Mouse (Mus musculus) left cerebral cortex, postnatal 36 days (tissue): ENCODE data around the gene Zbtb25. TPM values are rescaled to one million over a fixed set of nuclear protein-coding genes. Genes with fewer than 3 reads are reported as not detected.

ENCODE experiments used
- DNase-seq, 2 experiments: peaks; one replicate each; pipeline ENCODE4 v3.0.0; 2021 to 2022; ENCODE audit warnings: low spot score in 2 of 2, mixed read lengths in 1 of 2
- intact Hi-C: fragments of 180-260 bp; cut with DNase I; formaldehyde crosslinking; loops from one replicate; pipeline ENCODE4 v1.15.1; 2025
- total RNA-seq, 2 experiments: library from RNA; stranded (reverse); gene quantifications; 2 replicates each; pipeline ENCODE4 v1.2.3; 2021

The Zbtb25 gene
- 10 to 100 TPM; 17.8 to 19.6 TPM for total RNA-seq

GRCm38 (mm10) chr12:76369206-76369977 lies at the start of gene Zbtb25:
Gene Zbtb25 (minus strand): TSS chr12:76369602.
- peak; percentile 88 to 97 for DNase-seq
- intact Hi-C loops = loop anchor here (2.0 to 10.0 kb wide), 2 partner anchors 95 to 345 kb away; partner anchors contain the start of gene Sptb

- no peak for DNase-seq
- intact Hi-C loops = no loop called here
Measured at GRCm38 (mm10) chr12:76418346-76418745, 48.9 kb upstream of the Zbtb25 start.

DNA sequence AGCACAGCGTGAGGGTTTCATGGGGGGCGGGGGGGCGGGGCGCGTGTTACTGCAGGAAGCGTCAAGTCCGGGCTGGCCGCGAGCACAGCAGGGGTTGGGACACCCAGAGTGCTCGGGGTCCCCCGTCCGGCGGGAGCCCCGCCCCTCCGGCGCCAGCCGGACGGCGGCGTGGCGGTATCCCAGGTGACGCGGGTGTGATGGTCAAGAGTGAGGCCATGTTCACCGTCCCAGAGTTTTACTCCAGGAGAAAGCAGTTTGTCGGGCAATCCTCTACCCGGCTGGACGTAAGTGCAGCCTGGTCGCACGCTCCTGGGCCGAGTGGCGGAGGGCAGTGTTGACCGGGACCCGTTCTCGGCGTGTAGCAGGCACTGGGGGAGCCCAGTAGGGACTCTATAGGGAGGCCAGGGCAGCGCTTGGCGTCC lies 48.0 kb upstream of the Zbtb25 start, which contains the start of gene Ppp1r36:
TSS of gene Ppp1r36 (plus strand) at position 106 of the 422 bp plus-strand sequence.
- intact Hi-C loops = no loop called here
- no peak for DNase-seq

DNA sequence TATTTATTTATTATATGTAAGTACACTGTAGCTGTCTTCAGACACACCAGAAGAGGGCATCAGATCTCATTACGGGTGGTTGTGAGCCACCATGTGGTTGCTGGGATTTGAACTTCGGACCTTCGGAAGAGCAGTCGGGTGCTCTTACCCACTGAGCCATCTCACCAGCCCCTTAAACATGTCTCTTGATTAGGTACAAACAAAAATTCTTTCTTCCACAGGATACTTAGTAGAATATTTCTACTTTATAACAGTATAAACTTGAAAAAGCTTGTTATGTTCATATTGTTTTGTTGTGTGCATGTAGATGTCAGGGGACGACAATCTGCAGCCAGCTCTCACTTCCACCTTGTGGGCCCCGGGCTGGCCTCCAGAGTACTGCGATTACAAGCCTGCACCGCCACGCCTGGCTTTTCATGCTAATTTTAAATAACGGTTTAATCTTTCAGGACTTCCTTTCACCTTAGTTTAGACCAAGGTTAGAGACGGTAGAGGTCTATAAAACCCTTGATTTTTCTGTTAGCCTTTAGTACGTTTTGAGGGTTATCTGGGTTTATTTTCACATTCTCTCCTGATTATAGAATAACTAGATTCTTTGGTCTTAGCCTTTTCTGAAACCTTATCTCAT lies 46.1 kb upstream of the Zbtb25 start:
- DNase-seq = no peak
- intact Hi-C loops = no loop called here

- no peak for DNase-seq
- intact Hi-C loops = no loop called here
Measured at GRCm38 (mm10) chr12:76409166-76409565, 39.8 kb upstream of the Zbtb25 start.

DNA sequence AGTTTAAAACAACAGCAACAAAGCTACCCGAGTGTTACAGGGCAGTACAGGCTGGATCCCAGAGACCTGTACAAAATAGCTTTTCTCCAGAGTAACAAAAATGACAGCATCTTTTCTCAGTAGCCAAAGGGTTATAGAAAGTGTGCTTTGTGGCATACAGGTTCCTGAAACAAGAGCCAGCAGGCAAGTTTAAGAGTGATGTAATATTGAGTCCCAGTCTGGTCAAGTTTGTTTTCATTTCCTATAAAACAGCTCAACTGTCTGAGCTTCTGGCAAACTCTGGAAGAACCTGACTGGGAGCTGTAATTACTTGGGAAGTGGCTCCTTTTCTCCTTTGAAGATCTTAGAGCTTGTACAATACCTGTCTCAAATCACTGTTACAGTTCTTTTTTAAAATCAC lies 37.8 kb upstream of the Zbtb25 start:
- DNase-seq = no peak
- intact Hi-C loops = no loop called here

GRCm38 (mm10) chr12:76405971-76406370 lies 36.6 kb upstream of the Zbtb25 start:
- intact Hi-C loops = loop anchor here (2.0 kb wide), 1 partner anchor 67 kb away; no protein-coding TSS in a partner anchor

DNA sequence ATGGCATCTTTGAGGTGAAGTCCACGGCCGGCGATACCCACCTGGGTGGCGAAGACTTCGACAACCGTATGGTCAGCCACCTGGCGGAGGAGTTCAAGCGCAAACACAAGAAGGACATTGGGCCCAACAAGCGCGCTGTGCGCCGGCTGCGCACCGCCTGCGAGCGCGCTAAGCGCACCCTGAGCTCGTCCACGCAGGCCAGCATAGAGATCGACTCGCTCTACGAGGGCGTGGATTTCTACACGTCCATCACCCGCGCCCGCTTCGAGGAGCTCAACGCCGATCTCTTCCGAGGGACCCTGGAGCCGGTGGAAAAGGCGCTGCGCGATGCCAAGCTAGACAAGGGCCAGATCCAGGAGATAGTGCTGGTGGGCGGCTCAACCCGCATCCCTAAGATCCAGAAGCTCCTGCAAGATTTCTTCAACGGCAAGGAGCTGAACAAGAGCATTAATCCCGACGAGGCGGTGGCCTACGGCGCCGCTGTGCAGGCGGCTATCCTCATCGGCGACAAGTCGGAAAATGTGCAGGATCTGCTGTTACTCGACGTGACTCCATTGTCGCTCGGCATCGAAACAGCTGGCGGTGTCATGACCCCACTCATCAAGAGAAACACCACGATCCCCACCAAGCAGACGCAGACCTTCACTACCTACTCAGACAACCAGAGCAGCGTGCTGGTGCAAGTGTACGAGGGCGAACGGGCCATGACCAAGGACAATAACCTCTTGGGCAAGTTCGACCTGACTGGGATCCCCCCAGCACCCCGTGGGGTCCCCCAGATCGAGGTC lies 36.0 kb upstream of the Zbtb25 start:
- peak; percentile 26 to 48 for DNase-seq
- intact Hi-C loops = loop anchor here (2.0 kb wide), 1 partner anchor 67 kb away; no protein-coding TSS in a partner anchor

More at GRCm38 (mm10) chr12:76405971-76406370, 36.6 kb upstream of the Zbtb25 start:
- DNase-seq = no peak

- intact Hi-C loops = loop anchor here (2.0 kb wide), 1 partner anchor 68 kb away; no protein-coding TSS in a partner anchor
- peak; percentile 9 to 10 for DNase-seq
Measured at GRCm38 (mm10) chr12:76404836-76405182, 35.4 kb upstream of the Zbtb25 start.

DNA sequence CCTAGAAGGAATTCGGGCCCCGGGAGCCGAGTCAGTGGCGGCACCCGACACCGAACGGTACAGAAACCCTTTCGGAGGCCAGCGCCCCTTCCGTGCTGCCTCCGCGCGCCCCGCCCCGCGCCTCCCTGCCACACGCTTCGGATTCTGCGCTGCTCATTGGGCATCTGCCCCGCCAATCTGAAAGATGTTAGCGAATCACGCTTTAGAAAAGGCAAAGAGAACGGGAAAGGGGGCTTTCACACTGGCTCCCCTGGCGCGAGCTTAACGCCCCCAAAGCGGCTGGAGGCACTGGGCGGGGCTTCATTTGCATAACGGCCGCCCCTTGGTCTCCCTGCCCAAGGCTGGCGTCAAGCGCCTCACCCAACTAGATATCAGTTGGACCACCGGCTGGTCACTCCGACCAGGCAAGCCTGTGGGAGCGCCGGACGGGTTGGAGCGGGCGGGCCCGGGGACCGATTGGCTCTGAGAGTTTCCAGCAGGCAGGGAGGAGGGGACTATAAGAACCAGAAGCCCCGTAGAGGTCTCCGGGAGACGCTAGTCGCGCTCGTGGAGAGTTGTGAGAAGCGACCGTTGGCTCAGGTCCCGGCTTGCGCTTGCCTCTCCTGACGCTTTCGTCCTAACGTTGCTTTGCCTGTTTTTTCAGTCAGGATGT lies 34.6 kb upstream of the Zbtb25 start, which contains the start of gene Hspa2:
TSS of gene Hspa2 (plus strand) at position 291 of the 652 bp plus-strand sequence.
- peak; percentile 100 for DNase-seq
- intact Hi-C loops = loop anchor here (1.0 to 2.0 kb wide), 3 partner anchors 34 to 69 kb away; partner anchors contain the start of gene Zbtb1

- DNase-seq = no peak
- intact Hi-C loops = loop anchor here (1.0 to 2.0 kb wide), 2 partner anchors 33 to 62 kb away; partner anchors contain the start of gene Zbtb1
Measured at GRCm38 (mm10) chr12:76402991-76403885, 33.8 kb upstream of the Zbtb25 start.

GRCm38 (mm10) chr12:76401674-76402073 lies 32.3 kb upstream of the Zbtb25 start:
- intact Hi-C loops = loop anchor here (2.0 kb wide), 1 partner anchor 63 kb away; no protein-coding TSS in a partner anchor
- DNase-seq = no peak

DNA sequence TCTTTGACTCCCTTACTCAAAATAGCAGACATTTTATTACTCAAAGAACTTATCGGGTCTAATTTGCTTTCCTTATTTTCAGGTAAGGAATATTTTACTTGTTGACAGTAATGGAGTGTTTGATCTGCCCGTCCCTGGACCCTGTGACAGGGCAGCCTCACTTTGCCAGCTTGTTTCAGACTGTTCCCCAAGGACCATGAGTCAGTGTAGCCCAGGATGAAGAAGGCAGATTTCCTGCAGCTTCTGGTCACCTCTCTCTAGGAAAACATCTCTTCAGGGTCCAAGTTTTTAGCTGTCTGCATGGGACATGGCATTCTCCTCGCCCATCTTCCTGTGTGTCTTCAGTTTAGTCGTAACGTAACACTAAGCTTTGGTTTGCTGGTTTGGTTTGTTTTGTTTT lies 27.9 kb upstream of the Zbtb25 start:
- intact Hi-C loops = no loop called here

DNA sequence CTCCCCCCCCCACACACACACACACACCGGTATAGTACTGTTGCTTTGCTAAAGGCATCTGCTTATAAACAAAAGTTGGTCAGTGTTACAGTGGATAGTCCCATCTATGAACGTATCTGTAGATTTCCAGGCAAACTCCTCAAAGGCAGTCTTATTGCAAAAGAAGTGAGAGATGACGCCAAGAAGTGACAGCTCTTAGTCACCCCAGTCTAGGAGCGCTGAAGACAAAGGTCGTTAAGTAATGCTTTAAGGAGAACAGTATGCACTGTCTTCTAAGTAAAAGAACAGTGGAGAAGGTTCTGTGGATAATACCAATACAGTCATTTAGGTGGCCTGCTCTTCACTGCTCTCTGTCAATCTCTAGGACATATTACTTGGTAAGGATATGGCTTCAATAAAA lies 23.6 kb upstream of the Zbtb25 start:
- no peak for DNase-seq
- intact Hi-C loops = no loop called here

More for the DNA sequence above, 27.9 kb upstream of the Zbtb25 start:
- DNase-seq = no peak

GRCm38 (mm10) chr12:76391595-76392271 lies 22.3 kb upstream of the Zbtb25 start:
- DNase-seq = no peak
- intact Hi-C loops = no loop called here

- intact Hi-C loops = no loop called here
- no peak for DNase-seq
Measured at GRCm38 (mm10) chr12:76388794-76389193, 19.4 kb upstream of the Zbtb25 start.

DNA sequence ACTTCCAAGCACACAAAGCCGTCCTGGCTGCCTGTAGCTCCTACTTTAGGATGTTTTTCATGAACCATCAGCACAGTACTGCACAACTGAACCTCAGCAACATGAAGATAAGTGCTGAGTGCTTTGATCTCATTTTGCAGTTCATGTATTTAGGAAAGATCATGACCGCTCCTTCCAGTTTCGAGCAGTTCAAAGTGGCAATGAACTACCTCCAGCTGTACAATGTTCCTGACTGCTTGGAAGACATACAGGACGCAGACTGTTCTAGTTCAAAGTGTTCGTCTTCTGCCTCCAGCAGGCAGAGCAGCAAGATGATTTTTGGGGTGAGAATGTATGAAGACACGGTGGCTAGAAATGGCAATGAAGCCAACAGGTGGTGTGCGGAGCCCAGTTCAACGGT lies 15.9 kb upstream of the Zbtb25 start:
- intact Hi-C loops = no loop called here
- no peak for DNase-seq

DNA sequence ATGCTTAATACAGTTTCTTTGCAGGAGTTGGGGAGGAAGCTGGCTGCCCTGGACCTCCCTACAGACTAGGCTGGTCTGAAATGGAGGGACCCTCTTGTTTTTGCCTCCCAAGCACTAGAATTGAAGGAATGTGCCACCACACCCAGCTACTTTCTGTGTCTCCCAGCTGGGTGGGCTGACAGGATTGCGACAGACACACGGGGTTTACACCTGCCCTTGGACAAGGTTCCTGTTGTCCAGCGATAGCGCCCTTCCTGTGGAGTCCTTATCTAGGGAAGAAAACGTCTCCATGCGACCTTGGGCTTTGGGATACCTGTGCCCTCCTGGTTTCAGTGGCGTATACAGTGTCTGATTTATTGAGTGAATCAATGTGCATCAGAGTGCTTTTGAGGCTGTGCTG lies 10.7 kb upstream of the Zbtb25 start:
- no peak for DNase-seq
- intact Hi-C loops = no loop called here
